Mouse (Mus musculus): ENCODE data around the gene Arl2bp.

Gene Arl2bp

DNA sequence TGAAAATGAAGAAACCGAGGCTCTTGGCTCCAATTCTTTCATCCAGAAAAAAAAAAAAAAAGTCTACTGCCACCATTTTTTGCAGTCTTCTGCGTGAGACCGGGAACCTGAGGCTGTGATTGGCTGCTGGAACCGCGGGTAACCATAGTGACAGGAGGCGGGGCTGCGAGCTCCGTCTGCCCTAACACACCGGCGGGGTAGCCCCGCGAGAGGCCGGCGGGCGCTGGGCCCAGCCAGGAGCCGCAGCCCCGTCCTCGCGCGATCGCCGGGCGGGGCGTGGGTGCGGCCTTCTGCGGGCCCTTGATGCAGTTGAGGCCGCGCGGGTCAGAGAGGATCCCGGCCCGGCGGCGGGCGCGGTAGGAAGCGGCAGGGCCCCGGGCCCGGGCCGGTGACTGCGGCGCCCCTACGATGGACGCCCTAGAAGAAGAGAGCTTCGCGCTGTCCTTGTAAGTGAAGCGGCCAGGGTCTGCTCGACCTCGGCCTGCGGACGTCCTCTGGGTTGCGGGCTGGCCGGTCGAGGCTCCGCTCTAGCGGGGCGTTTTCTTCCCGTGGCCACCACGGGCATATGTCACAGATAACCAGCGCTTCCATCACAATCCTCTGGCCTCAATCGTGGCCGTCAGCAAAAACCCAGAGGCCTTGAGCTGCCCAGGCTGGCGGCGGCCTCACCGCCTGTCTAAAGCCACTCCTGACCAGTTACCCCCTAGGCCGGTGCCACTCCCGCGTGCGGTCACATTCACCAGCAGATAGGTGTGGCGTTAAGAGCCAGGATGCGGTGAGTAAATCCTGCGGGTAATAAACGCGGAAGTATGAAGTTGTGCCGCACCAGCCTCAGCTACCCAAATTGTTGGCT lies at the start of gene Arl2bp:
Gene Arl2bp (plus strand): TSS at position 145 of the 853 bp plus-strand sequence.
- in situ Hi-C loops (cut with MboI, MseI), result no loop called here

- in situ Hi-C loops (cut with MboI, MseI), result no loop called here
Measured at GRCm38 (mm10) chr8:94624885-94625284, 41.5 kb upstream of the Arl2bp start.

DNA sequence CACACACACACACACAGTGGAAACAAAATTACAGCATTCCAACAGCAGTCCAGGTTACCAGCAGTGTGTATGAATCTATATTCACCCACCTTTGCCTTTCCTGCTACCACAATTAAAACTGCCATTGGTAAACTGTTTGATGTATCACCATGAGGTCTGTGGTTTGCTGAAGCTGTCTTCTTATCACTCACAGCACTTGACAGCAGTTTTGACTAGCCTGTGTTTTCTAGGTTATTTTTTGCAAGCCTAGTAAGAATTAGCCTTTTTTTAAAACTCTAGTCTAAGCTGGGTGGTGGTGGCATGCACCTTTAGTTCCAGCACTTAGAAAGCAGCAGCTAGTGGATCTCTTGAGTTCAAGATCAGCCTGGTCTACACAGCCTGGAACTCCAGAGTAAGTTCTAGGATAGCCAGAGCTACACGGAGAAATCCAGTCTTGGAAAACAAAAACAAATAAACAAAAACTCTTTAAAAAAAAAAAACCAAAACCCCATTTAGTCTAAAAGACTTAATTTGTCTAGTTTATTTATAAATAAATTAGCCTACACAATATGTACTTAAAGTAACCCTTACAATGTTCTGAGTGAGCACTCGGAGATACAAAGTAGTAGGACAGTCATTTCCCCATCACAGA lies 32.7 kb upstream of the Arl2bp start:
- in situ Hi-C loops (cut with MboI, MseI), result no loop called here

DNA sequence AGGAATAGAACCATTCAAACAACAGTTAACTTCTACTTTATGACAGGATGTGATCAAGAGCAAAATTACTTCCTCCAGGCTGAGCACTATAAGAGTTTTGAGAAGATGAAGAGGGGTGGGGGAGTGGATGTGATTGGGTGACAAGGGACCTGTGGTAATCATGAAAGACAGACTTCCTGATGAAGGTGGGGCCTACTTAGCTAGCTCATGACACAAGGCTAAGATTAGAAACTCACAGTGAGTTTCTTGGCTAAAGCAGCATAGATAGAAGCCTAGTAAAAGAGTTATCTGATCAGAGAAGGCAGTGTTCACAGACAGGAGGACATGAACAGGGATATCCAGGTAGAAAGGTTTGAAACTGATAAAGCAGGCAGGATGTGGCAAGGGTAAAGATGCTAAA lies 32.2 kb upstream of the Arl2bp start:
- in situ Hi-C loops (cut with MboI, MseI), result no loop called here

DNA sequence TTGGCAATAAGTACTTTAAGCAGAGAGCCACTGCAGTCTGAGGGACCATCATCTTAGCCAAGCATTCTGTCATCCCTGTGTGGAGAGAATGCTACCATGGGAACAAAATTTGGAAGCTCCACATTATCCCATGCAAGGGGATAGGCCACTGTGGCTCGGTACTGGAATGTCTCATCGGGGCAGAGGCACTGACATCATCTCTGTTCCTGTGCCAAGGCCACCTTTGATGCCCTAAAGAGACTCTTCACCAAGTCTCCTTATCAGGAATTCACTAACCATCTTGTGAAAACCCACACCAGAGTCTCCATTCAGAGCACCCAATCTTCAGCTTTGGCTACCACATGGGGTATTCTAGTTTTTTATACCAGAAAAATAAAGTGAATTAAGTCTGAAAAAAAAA lies 25.2 kb upstream of the Arl2bp start:
- in situ Hi-C loops (cut with MboI, MseI), result no loop called here

DNA sequence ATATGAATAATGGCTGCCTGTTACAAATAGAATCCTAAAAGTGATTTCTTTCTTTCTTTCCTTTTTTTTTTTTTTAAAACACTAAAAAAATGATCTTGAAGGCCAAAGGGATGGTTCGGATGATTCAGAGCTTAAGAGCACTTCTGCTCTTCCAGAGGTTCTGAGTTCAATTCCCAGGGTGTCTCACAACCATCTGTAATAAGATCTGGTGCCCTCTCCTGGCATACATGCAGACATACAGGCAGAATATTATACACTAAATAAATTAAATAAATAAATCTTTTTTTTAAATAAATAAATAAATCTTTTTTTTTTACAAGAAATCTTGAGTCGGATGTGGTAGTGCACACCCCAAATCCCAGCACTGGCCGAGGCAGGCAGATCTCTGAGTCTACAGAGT lies 24.5 kb upstream of the Arl2bp start:
- in situ Hi-C loops (cut with MboI, MseI), result no loop called here

GRCm38 (mm10) chr8:94645202-94645601 lies 21.2 kb upstream of the Arl2bp start:
- in situ Hi-C loops (cut with MboI, MseI), result no loop called here

- in situ Hi-C loops (cut with MboI, MseI), result no loop called here
Measured at GRCm38 (mm10) chr8:94646165-94646564, 20.2 kb upstream of the Arl2bp start.

DNA sequence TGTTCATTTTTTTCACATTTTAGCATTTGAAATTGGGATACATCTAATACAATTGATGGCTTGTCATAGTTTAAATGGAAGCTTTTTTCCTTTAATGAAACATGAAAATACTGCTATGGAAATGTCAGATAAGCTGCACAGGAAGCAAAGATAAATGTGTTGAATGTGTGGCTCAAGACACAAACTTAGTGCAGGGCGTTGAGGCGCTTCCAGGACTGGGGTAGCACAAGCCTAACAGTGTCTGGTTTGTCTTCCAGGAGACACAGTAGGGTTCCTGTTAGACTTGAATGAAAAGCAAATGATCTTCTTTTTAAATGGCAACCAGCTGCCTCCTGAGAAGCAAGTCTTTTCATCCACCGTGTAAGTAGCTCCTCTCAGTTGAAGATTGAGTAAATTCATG lies 16.9 kb upstream of the Arl2bp start:
- in situ Hi-C loops (cut with MboI, MseI), result no loop called here

DNA sequence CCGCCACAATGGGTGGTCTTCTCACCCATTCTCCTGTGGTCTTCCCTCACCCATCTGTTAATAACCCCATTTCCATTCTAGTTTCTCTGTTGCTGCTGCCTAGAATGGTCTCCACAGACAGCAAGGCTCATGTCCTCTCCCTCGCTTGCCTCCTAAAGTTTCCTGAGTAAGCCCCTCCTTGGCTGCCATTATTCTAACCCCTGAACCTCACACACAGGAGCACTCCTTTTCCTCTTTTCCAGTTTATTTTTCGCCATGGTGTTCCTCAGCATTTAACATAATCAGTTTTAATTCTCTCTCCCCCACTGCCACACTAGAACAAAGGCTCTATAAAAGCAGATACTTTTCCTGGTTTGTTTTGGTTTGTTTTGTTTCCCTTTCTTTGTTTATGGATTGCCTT lies 13.4 kb upstream of the Arl2bp start:
- in situ Hi-C loops (cut with MboI, MseI), result no loop called here

- in situ Hi-C loops (cut with MboI, MseI), result no loop called here
Measured at GRCm38 (mm10) chr8:94654994-94655393, 11.4 kb upstream of the Arl2bp start.

GRCm38 (mm10) chr8:94658031-94658430 lies 8.4 kb upstream of the Arl2bp start:
- in situ Hi-C loops (cut with MboI, MseI), result no loop called here

DNA sequence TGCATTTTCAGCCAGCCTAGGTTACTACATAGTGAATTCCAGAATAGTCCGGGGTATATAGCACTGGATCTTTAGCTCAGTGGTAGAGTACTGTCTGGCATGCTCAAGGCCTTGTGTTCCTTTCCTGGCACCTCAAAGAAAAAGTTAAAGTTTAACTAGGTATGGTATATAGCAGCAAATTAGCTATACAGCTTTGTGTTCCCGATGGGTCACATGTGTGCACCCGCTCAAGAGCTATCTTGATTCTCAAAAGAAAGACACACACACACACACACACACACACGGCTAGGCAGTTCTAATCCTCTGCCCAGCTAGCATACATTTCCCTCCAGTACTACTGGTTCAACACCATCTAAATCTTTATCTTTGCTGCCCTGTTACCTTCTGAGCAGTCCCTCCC lies 6.0 kb upstream of the Arl2bp start:
- in situ Hi-C loops (cut with MboI, MseI), result no loop called here

DNA sequence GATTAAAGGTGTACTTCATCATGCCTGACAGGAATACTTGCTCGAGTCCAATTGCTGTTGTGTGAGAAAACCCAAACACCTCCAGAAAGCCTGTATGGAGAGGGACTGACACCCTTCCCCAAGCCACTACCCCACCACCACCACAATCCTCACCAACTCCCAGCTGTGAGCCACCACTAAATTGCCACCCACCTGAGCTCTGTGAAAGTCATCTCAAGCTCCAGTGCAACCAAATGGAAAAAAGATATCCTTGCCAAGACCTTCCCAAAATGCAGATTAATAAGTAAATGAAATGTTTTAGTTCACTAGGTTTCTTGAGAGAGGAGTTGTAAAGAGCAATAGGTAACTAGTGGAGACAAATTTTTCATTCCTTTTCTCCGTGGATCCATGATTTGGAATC lies 1.7 kb upstream of the Arl2bp start:
- in situ Hi-C loops (cut with MboI, MseI), result no loop called here

GRCm38 (mm10) chr8:94674384-94674783 lies 8.0 kb downstream of the Arl2bp start:
- in situ Hi-C loops (cut with MboI, MseI), result no loop called here

DNA sequence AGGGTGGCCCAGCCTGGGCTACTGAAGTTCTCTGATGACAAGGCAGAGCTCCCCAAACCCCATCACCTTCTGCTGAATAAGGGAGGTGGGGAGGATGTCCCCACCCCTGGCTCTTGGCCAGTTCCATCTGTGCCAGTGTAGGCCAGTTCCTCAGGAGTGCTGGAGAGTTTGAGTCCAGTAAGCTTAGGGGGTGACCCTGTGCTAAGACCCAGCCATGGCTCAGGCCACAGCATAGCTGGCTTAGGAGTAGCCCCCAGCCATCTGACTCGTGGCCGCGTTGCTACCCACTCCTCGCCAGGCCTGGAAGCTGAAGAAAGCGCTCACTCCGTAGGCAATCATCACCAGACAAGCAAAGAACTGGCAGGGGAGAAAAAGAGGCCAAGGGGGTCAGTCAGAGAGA lies 9.5 kb downstream of the Arl2bp start:
- in situ Hi-C loops (cut with MboI, MseI), result no loop called here

DNA sequence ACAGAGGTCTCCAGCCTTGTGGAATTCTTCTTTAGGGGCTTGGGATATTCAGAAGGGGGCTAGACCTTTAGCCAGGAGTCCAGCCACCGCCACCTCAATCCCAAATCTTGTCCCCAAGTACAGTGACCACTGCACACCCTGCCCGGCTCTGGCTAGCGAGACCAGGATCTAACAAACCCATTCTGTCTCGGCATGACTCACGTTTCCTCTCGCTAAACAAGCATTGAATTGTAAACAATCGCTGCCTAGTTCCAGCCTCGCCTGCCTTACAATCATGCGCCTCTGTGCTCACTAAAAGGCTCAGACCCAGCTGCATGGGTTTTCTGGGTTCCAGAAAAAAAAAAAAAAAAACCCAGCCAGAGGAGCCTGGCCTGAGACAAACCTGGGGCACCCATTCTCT lies 12.2 kb downstream of the Arl2bp start:
- in situ Hi-C loops (cut with MboI, MseI), result no loop called here

DNA sequence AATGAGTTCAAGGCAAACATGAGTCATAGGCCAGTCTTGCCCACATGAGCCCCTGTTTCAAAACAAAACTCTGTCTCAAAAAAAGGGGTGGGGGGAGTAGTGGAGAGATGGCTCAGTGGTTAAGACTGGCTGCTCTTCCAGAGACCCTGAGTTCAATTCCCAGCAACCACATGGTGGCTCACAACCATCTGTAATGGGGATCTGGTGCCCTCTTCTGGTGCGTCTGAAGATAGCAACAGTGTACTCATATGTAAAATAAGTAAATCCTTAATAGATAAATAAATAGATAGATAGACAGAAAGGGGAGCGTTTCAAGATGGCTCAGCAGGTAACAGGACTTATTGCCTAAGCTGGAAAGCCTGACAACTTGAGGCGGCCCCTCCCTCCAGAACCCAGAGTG lies 14.0 kb downstream of the Arl2bp start:
- in situ Hi-C loops (cut with MboI, MseI), result no loop called here

- in situ Hi-C loops (cut with MboI, MseI), result no loop called here
Measured at GRCm38 (mm10) chr8:94682732-94683524, 16.5 kb downstream of the Arl2bp start.

GRCm38 (mm10) chr8:94684287-94684686 lies 17.9 kb downstream of the Arl2bp start:
- in situ Hi-C loops (cut with MboI, MseI), result no loop called here

DNA sequence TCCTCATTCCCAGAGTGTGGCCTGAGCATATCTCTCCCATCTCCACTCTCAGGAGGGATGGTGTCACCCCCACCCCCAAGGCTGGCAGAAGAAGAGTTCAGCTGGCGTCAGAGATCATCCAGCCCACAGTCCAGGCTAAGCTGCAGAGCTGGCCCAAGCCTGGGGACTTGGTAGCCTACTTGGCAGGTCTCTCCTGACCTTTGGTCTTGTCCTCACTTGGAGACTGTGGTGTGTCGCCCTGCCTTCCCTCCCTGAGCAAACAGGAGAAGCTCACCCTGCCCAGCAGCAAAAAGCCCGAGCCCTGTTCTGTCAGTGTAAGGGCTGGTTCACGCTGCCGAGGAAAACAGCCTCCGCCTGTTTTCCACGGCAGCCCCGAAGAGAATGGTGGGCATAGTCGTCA lies 19.6 kb downstream of the Arl2bp start:
- in situ Hi-C loops (cut with MboI, MseI), result no loop called here

GRCm38 (mm10) chr8:94694701-94695100 lies 28.3 kb downstream of the Arl2bp start:
- in situ Hi-C loops (cut with MboI, MseI), result no loop called here

Measured in regulatory T cell (primary cell).